Mouse (Mus musculus) stomach, postnatal 0 days (tissue): ENCODE data around the gene Kmt5c. TPM values are rescaled to one million over a fixed set of nuclear protein-coding genes. Genes with fewer than 3 reads are reported as not detected.

ENCODE experiments used
- ATAC-seq: fragments of 200-750 bp; cut with Nextera tagmentation; 2 replicates; pipeline ENCODE4 v1.8.0; 2017; ENCODE audit not compliant: low FRiP score, low TSS enrichment
- DNase-seq: peaks from one replicate; pipeline ENCODE4 v3.0.0-alpha.2; 2016; ENCODE audit warnings: low spot score
- H3K27ac ChIP-seq: fragments of 300-500 bp; sonication (generic); replicated peaks from 2 replicates; pipeline ENCODE4 v1.5.1; 2014; ENCODE audit warnings: mild to moderate bottlenecking, control low read depth
- H3K27me3 ChIP-seq: fragments of 300-500 bp; sonication (generic); 2 replicates; pipeline ENCODE4 v1.6.1; 2014; ENCODE audit warnings: low read length; ENCODE audit not compliant: control insufficient read depth, insufficient read depth
- H3K36me3 ChIP-seq: fragments of 300-500 bp; sonication (generic); 2 replicates; pipeline ENCODE4 v1.6.1; 2014; ENCODE audit warnings: low read length, mixed read lengths; ENCODE audit not compliant: control insufficient read depth, insufficient read depth
- H3K4me1 ChIP-seq: fragments of 300-500 bp; sonication (generic); replicated peaks from 2 replicates; pipeline ENCODE4 v1.6.1; 2014; ENCODE audit warnings: antibody characterized with exemption; ENCODE audit not compliant: control insufficient read depth, insufficient read depth
- H3K4me2 ChIP-seq: fragments of 300-500 bp; sonication (generic); replicated peaks from 2 replicates; pipeline ENCODE4 v1.6.1; 2014; ENCODE audit warnings: low read depth, mild to moderate bottlenecking, control low read depth, moderate library complexity
- H3K4me3 ChIP-seq: fragments of 300-500 bp; sonication (generic); 2 replicates; pipeline ENCODE4 v1.5.1; 2014; ENCODE audit warnings: low read depth, low read length, control low read depth
- H3K9ac ChIP-seq: fragments of 300-500 bp; sonication (generic); 2 replicates; pipeline ENCODE4 v1.6.1; 2014; ENCODE audit warnings: mild to moderate bottlenecking, low read length, control low read depth, mixed read lengths
- H3K9me3 ChIP-seq: fragments of 300-500 bp; sonication (generic); 2 replicates; pipeline ENCODE4 v1.6.1; 2016; ENCODE audit warnings: low read length; ENCODE audit not compliant: control insufficient read depth
- CTCF ChIP-seq: IDR thresholded peaks from 2 replicates; pipeline ENCODE4 v1.5.1; 2016; ENCODE audit warnings: antibody characterized with exemption, low read depth, mild to moderate bottlenecking, moderate library complexity
- EP300 ChIP-seq: optimal IDR thresholded peaks from 2 replicates; pipeline ENCODE3; 2016; ENCODE audit warnings: antibody characterized with exemption
- WGBS: fragments of 180-500 bp; shearing (Covaris S2); extraction: QIAGEN DNeasy Blood & Tissue Kit; methylation state at CpG from one replicate; pipeline ENCODE4 v1.1.7; 2014; 5-methylcytosine and 5-hydroxymethylcytosine counted together
- polyA plus RNA-seq: library from polyadenylated mRNA; unstranded; fragments of >200 nt; fragmentation: Nextera tagmentation; extraction: Ambion mirVana; gene quantifications from 2 replicates; pipeline ENCODE4 v1.2.1, GENCODE M21; 2015

The Kmt5c gene
- polyA plus RNA-seq, 1 experiment from 2014 or later: 31.8 TPM

DNA sequence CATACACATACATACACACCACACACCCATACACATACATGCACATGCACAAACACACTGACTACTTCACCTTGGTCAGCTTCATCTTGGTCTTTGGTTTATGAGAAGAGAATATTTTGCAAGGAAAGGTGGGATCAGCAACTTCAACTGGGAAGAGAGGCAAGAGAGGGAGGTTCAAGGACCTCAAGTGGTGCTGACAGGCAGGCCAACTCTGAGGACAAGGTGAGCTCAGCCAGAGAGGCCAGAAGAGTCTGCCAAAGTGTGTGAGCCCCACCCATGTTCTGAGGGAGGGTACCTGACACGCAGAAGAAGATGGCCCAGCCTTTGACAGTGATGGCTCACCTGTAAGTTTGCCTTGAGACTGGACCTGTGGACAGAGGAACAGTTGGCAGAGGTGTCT, 19.8 kb downstream of the Kmt5c start:
- Histone ChIP-seq H3K4me1 (no peaks in the 10 kb centered on the region), H3K9ac (no peak overlapping the region), H3K27ac (no peak overlapping the region), H3K9me3 (no peaks in the 10 kb centered on the region), H3K4me3 (no peak overlapping the region), H3K27me3 (no peaks in the 10 kb centered on the region), H3K4me2 (no peak overlapping the region), H3K36me3 (no peaks in the 10 kb centered on the region)
- ATAC-seq (0 out of 2 replicates have a peak, but pooled peaks have one; percentile 26), DNase-seq (no peak)
- WGBS: 36% methylated on average over 1 of the region's 1 CpGs
- TF ChIP-seq EP300: no peak
- TF ChIP-seq CTCF: no peak

DNA sequence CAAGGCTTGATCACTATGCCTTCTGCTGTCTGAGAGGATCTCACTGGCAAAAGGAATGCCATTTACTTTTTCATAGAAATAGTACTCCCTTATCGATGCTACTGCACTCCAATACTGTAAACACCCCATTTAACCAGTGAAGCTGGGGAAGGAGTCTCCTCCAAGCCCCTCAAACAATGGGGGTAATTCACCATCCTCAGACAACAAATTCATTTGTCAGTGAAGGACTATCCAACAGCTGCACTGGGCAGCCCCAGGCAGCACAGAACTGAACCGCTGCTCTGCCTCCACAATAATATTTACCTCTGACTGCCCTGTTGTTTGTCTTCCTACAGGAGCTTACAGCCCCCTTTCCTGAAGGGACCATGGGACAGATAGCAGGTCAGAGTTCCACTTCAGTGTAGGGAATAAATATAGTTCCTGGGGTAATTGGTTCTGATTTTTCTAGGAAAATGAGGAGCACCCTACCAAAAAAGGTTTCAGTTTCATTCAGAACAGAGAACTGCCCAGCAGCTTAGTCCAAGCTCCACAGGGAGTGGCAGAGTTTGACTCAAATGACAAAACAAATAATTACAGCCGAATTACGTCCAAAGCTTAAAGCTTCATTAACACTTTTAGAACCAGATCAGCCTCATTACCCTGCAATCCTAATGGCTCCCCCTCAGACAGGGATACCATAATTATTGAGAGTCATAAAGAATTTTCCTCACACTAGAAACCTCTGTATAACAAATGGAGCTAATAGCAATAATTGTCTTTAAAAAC, 25.2 kb downstream of the Kmt5c start:
- WGBS: 9% methylated on average over 4 of the region's 4 CpGs
- Histone ChIP-seq H3K27me3 (no peaks in the 10 kb centered on the region), H3K27ac (peak overlapping the region; percentile 56; the same call in 1 of the 2 replicates), H3K9me3 (no peaks in the 10 kb centered on the region), H3K4me2 (peak overlapping the region; percentile 38), H3K4me1 (0 out of 2 replicates have a peak, but pooled peaks cover 3% of the 10 kb centered on the region), H3K4me3 (peak overlapping the region; percentile 10; the same call in 1 of the 2 replicates), H3K36me3 (no peaks in the 10 kb centered on the region), H3K9ac (peak overlapping the region; percentile 5; the same call in 1 of the 2 replicates)
- no peak for TF ChIP-seq CTCF
- TF ChIP-seq EP300: no peak
- DNase-seq (no peak), ATAC-seq (no peak)

DNA sequence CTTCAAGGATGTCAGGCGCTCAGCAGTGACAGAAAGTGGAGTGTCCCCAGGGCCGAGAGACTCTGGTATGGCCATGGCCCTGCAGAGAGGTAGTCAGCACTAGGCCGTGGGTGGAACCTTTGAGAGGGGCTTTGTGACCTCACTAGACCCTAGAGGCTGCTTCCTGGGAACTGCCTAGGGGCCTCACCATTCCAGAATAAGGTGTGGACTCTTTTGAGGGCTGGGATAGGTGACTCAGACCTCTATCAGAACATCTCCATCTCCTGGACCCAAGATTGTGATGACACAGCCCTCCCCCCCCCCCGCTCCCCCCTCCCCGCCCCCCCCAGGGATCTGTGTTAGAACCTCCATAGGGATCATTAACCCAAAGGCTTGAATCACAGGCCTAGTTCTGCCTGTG, 31.3 kb downstream of the Kmt5c start, which contains the start of gene Fam71e2:
Fam71e2 (minus strand) TSS at position 101 of the 400 bp plus-strand sequence.
- Histone ChIP-seq H3K4me1 (no peaks in the 10 kb centered on the region), H3K4me2 (no peak within 1 kb of the TSS), H3K36me3 (no peaks in the 10 kb centered on the region), H3K9ac (no peak within 1 kb of the TSS), H3K9me3 (no peaks in the 10 kb centered on the region), H3K27me3 (no peaks in the 10 kb centered on the region), H3K4me3 (no peak within 1 kb of the TSS), H3K27ac (no peak within 1 kb of the TSS)
- TF ChIP-seq CTCF (no peak), EP300 (no peak)
- DNase-seq: no peak
- WGBS: 67% methylated on average over 4 of the region's 5 CpGs
- peak; percentile 18; the same call in 1 of the 2 replicates for ATAC-seq

DNA sequence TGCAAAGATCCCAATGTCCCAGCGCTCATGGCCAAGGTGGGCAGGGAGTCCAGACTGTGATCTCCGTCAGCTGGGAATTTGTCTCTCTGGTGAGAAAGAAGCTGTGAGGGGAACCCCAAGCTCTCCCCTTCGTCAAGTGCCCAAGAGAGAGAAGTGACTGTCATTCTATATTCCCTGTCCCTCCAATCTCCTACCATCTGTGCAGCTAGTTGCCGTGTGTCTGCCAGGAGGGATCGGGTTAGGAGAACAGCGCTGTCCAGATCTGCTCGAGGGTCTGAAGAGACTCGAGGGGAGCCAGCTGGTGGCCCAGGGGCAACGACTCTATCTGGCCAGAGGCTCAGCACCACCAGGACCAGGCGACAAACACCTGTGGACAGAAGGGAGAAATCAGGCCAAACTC, 36.2 kb downstream of the Kmt5c start:
- H3K4me1 ChIP-seq: 0 out of 2 replicates have a peak, but pooled peaks cover 3% of the 10 kb centered on the region
- 41% methylated on average over 10 of the region's 10 CpGs for WGBS
- DNase-seq (no peak), ATAC-seq (no peak)
- TF ChIP-seq EP300 (no peak), CTCF (no peak)
- H3K36me3 ChIP-seq: no peaks in the 10 kb centered on the region
- no peaks in the 10 kb centered on the region for H3K9me3 ChIP-seq
- no peaks in the 10 kb centered on the region for H3K27me3 ChIP-seq
- H3K9ac ChIP-seq: no peak overlapping the region
- no peak overlapping the region for H3K27ac ChIP-seq
- no peak overlapping the region for H3K4me2 ChIP-seq
- no peak overlapping the region for H3K4me3 ChIP-seq

DNA sequence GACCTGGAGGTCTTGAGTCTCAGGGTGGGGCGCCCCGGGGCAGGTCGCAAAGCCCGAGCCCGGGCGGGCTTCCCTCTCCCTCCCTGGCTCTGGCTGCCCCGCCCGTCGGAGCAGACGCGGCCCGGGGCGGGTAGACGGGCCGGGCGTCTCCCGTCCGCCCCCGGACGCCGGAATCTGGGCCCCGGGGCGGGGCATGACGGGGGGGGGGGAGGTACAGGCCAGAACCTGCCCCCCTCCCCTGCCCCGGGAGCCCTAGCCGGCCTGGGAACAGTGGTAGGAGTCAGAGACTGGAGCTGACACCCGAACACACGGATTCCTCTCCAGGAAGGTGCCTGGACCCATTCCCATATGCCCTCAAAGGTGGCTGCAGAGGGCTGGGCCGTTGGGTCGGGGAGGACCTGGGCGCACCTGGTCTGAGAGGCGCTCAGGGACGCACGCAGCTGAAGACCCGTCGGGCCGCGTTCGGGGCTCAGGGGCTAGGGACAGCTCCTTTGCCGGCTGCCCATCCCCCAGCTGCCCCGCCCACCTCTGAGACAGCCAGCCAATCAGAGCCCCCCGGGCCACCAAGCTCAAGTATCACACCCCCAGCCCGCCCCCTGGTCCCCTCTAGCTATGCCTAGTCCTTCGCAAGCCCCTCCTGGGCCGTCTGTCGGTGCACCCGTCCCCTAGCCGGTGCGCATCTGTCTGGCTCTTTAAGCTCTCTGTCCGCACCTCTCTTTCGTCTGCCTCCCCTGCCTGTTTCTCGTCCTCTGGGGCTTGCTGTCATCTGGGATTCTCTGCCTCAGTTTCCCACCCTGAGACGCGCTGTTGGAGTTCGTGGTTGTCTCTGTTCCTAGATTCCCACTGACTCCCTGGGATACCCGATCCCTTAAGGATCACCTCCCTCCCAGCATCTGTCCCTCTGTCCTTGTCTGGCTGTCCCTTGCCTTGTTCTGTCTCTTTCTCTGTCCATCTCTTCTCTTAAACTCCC, 37.2 kb downstream of the Kmt5c start:
- peak overlapping the region; percentile 53 for H3K9ac ChIP-seq
- TF ChIP-seq CTCF (no peak), EP300 (no peak)
- peak; percentile 69 for DNase-seq
- peak; percentile 70 for ATAC-seq
- no peak overlapping the region for H3K27ac ChIP-seq
- no peaks in the 10 kb centered on the region for H3K9me3 ChIP-seq
- no peaks in the 10 kb centered on the region for H3K36me3 ChIP-seq
- WGBS: under 1% methylated on average over 29 of the region's 56 CpGs
- H3K4me1 ChIP-seq: 0 out of 2 replicates have a peak, but pooled peaks cover 3% of the 10 kb centered on the region
- peak overlapping the region; percentile 43 for H3K4me3 ChIP-seq
- H3K4me2 ChIP-seq: peak overlapping the region; percentile 70
- H3K27me3 ChIP-seq: no peaks in the 10 kb centered on the region
